Mouse (Mus musculus) heart, postnatal 14 days (tissue): ENCODE data around the gene Nprl3. TPM values are rescaled to one million over a fixed set of nuclear protein-coding genes. Genes with fewer than 3 reads are reported as not detected.

Source experiments
- DNase-seq, 2 experiments: peaks; one replicate each; pipeline ENCODE4 v3.0.0; 2021 to 2022
- intact Hi-C: fragments of 180-260 bp; cut with DNase I; formaldehyde crosslinking; loops from one replicate; pipeline ENCODE4 v1.15.1; 2025
- total RNA-seq, 2 experiments: library from RNA; stranded (reverse); gene quantifications; 2 replicates each; pipeline ENCODE4 v1.2.3; 2021

The Nprl3 gene
- total RNA-seq, 2 experiments from 2014 or later: 24.9 to 29.3 TPM

- DNase-seq: no peak
- intact Hi-C loops: no loop called here
These were observed 16.4 kb downstream of the Nprl3 start for GRCm38 (mm10) chr11:32250880-32251763.

- intact Hi-C loops: no loop called here
- no peak for DNase-seq
These were observed 19.2 kb downstream of the Nprl3 start for GRCm38 (mm10) chr11:32248350-32248749.

- intact Hi-C loops: no loop called here
- DNase-seq: no peak
These were observed 20.4 kb downstream of the Nprl3 start for GRCm38 (mm10) chr11:32247068-32247467.

GRCm38 (mm10) chr11:32245614-32246013 is 21.9 kb downstream of the Nprl3 start:
- intact Hi-C loops: no loop called here
- no peak for DNase-seq

GRCm38 (mm10) chr11:32244617-32245016 is 22.9 kb downstream of the Nprl3 start:
- intact Hi-C loops: no loop called here
- DNase-seq: no peak

GRCm38 (mm10) chr11:32244064-32244463 is 23.4 kb downstream of the Nprl3 start:
- intact Hi-C loops: no loop called here

GRCm38 (mm10) chr11:32243205-32243955 is 24.1 kb downstream of the Nprl3 start:
- intact Hi-C loops: no loop called here
- no peak for DNase-seq

More at GRCm38 (mm10) chr11:32244064-32244463, 23.4 kb downstream of the Nprl3 start:
- peak; percentile 47 to 60 for DNase-seq

- intact Hi-C loops: no loop called here
- DNase-seq: no peak
These were observed 25.3 kb downstream of the Nprl3 start for GRCm38 (mm10) chr11:32242209-32242608.

GRCm38 (mm10) chr11:32241391-32241790 is 26.1 kb downstream of the Nprl3 start:
- no peak for DNase-seq
- intact Hi-C loops: no loop called here

GRCm38 (mm10) chr11:32238093-32238860 is 29.2 kb downstream of the Nprl3 start:
- intact Hi-C loops: loop anchor here (1.0 to 2.0 kb wide), 3 partner anchors 21 to 55 kb away; partner anchors contain the start of gene Hbq1b
- peak; percentile 71 to 81 for DNase-seq

- intact Hi-C loops: no loop called here
These were observed 30.1 kb downstream of the Nprl3 start for GRCm38 (mm10) chr11:32237411-32237795.

GRCm38 (mm10) chr11:32236712-32237410 is 30.6 kb downstream of the Nprl3 start:
- intact Hi-C loops: no loop called here
- DNase-seq: peak; percentile 62 to 80

More at GRCm38 (mm10) chr11:32237411-32237795, 30.1 kb downstream of the Nprl3 start:
- DNase-seq: no peak

GRCm38 (mm10) chr11:32236132-32236531 is 31.4 kb downstream of the Nprl3 start:
- no peak for DNase-seq
- intact Hi-C loops: no loop called here

GRCm38 (mm10) chr11:32235646-32236045 is 31.9 kb downstream of the Nprl3 start:
- intact Hi-C loops: no loop called here
- peak; percentile 75 to 76 for DNase-seq

GRCm38 (mm10) chr11:32234816-32235485 is 32.6 kb downstream of the Nprl3 start:
- DNase-seq: peak in 1 of 2 experiments; percentile 2
- intact Hi-C loops: no loop called here

GRCm38 (mm10) chr11:32233895-32234294 is 33.6 kb downstream of the Nprl3 start:
- peak in 1 of 2 experiments; percentile 54 for DNase-seq
- intact Hi-C loops: no loop called here

- intact Hi-C loops: no loop called here
- no peak for DNase-seq
These were observed 34.7 kb downstream of the Nprl3 start for GRCm38 (mm10) chr11:32232848-32233247.

- intact Hi-C loops: no loop called here
- DNase-seq: no peak
These were observed 36.4 kb downstream of the Nprl3 start for GRCm38 (mm10) chr11:32231125-32231524.

GRCm38 (mm10) chr11:32230220-32230619 is 37.3 kb downstream of the Nprl3 start:
- intact Hi-C loops: no loop called here
- peak in 1 of 2 experiments; percentile 32 for DNase-seq
